In the genomic region with DNA sequence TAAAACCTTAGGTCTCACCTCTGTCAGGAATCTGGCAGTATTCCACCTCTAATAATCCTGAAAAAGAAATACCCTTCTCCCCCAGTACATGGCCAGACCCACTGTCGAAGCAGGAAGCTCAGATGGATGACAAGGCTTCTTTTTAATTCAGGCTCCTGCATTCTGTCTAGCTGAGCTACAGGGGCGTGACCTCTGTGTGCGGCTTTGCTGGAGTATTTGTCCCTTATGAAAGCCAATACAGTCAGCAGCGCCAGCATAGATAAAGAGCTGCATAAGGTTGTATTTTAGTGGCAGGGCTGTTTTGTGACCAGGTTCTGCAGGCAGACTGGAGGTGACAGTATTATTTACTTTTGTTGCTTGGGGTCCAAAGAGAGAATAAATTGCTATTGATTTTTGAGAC, we compare ENCODE assay signal across 22 mouse cellular contexts. TPM values are rescaled to one million over a fixed set of nuclear protein-coding genes. Genes with fewer than 3 reads are reported as not detected.
A peak's percentile ranks its signal among the peaks of the same experiment; 100 is the strongest.
DNase-seq lines count a peak whose midpoint lies in the region; ATAC-seq lines count a peak whose summit lies in the region.
"Had no signal": no experiment of that assay in that cellular context is flagged by ENCODE, and none has a peak within 500 bp of the region (broad histone marks: within the 10 kb centered on the region; RNA-seq: fewer than 3 reads in every experiment).

No protein-coding gene starts in this region.

- no peak overlapping the region for H3K4me3 ChIP-seq in hindbrain, embryonic 11.5 days (ENCODE audit: low read depth, low read length)
- no peak overlapping the region for H3K4me3 ChIP-seq in hindbrain, embryonic 12.5 days
- H3K4me3 ChIP-seq: heart, embryonic 13.5 days; hindbrain, embryonic 15.5 days; layer of hippocampus, adult 2 months; neural tube, embryonic 12.5 days had no signal

- no peaks in the 10 kb centered on the region for H3K36me3 ChIP-seq in hindbrain, embryonic 11.5 days (ENCODE audit: control insufficient read depth, insufficient read depth, low read length)
- H3K36me3 ChIP-seq in hindbrain, embryonic 12.5 days, result no peaks in the 10 kb centered on the region
- H3K36me3 ChIP-seq: G1E; heart, embryonic 13.5 days; hindbrain, embryonic 15.5 days; neural tube, embryonic 12.5 days had no signal

- no peak overlapping the region for H3K27ac ChIP-seq in hindbrain, embryonic 11.5 days (ENCODE audit: low read depth, low read length)
- H3K27ac ChIP-seq in hindbrain, embryonic 12.5 days, result no peak overlapping the region
- H3K27ac ChIP-seq: heart, embryonic 13.5 days; hindbrain, embryonic 15.5 days; kidney, postnatal 0 days; layer of hippocampus, adult 2 months; neural tube, embryonic 12.5 days had no signal

- peak; percentile 36 for DNase-seq in hindbrain, embryonic 11.5 days (ENCODE audit: low spot score)
- DNase-seq in embryo, embryonic 10.5 days (ENCODE audit: low spot score), result peak; percentile 66
- DNase-seq in embryo, embryonic 9.5 days (ENCODE audit: extremely low spot score), result peak; percentile 3
- DNase-seq in heart, postnatal 4 days, result peak; percentile 8
- no peak for DNase-seq in cerebellum, adult 11 months
- DNase-seq in testis, postnatal 14 days (ENCODE audit: low spot score), result no peak
- DNase-seq: cerebellum, adult 11-12 months; cerebellum, postnatal 25 days; left cerebral cortex, postnatal 4 days; lung, adult 18-20 months; right cerebral cortex, postnatal 4 days; thymus, postnatal 36 days had no signal

- no peak overlapping the region for H3K4me2 ChIP-seq in hindbrain, embryonic 11.5 days (replicated peaks; ENCODE audit: low read depth, low read length)
- no peak overlapping the region for H3K4me2 ChIP-seq in hindbrain, embryonic 12.5 days (replicated peaks)
- H3K4me2 ChIP-seq: heart, embryonic 13.5 days; hindbrain, embryonic 15.5 days; neural tube, embryonic 12.5 days had no signal

- no peak overlapping the region for H3K9ac ChIP-seq in hindbrain, embryonic 11.5 days (ENCODE audit: low read depth, low read length)
- H3K9ac ChIP-seq in hindbrain, embryonic 12.5 days, result no peak overlapping the region
- H3K9ac ChIP-seq: heart, embryonic 13.5 days; hindbrain, embryonic 15.5 days; neural tube, embryonic 12.5 days had no signal

- ATAC-seq in hindbrain, embryonic 11.5 days (ENCODE audit: low FRiP score), result no peak
- no peak for ATAC-seq in hindbrain, embryonic 12.5 days (ENCODE audit: low FRiP score)
- ATAC-seq: CD4-positive, CD25-positive, alpha-beta regulatory T cell, adult 4 months; intestine, postnatal 0 days had no signal

- 9% methylated on average over 4 of the region's 4 CpGs for WGBS in hindbrain, embryonic 11.5 days
- 9% methylated on average over 4 of the region's 4 CpGs for WGBS in hindbrain, embryonic 12.5 days

- no peaks in the 10 kb centered on the region for H3K27me3 ChIP-seq in hindbrain, embryonic 11.5 days (ENCODE audit: control insufficient read depth, insufficient read depth, low read length)
- H3K27me3 ChIP-seq in hindbrain, embryonic 12.5 days, result no peaks in the 10 kb centered on the region
- H3K27me3 ChIP-seq: heart, embryonic 13.5 days; hindbrain, embryonic 15.5 days; neural tube, embryonic 12.5 days had no signal

- no peaks in the 10 kb centered on the region for H3K9me3 ChIP-seq in hindbrain, embryonic 11.5 days (ENCODE audit: control insufficient read depth, low read length)
- no peaks in the 10 kb centered on the region for H3K9me3 ChIP-seq in hindbrain, embryonic 12.5 days (replicated peaks)
- H3K9me3 ChIP-seq: G1E; heart, embryonic 13.5 days; hindbrain, embryonic 15.5 days; neural tube, embryonic 12.5 days had no signal

- H3K4me1 ChIP-seq in hindbrain, embryonic 11.5 days (replicated peaks; ENCODE audit: control insufficient read depth, insufficient read depth, low read length), result no peaks in the 10 kb centered on the region
- peaks cover 10% of the 10 kb centered on the region for H3K4me1 ChIP-seq in hindbrain, embryonic 12.5 days
- H3K4me1 ChIP-seq: heart, embryonic 13.5 days; hindbrain, embryonic 15.5 days had no signal

RNA-seq across cellular contexts. Expression of a gene that starts 47.7 kb away (rescaled TPM):
- 1.9 and 2.2 TPM in 2 replicates for polyA plus RNA-seq in hindbrain, embryonic 11.5 days (2014; fragmentation: Nextera tagmentation; extraction: Ambion mirVana)
- 2.2 and 2.4 TPM in 2 replicates for polyA plus RNA-seq in hindbrain, embryonic 12.5 days (2016; fragmentation: Nextera tagmentation; extraction: Ambion mirVana)
- total RNA-seq in heart, postnatal 4 days (2021), result 1 to 10 TPM; 4.8 to 5.1 TPM

RNA-seq across cellular contexts. Expression of a gene that starts 47.8 kb away (rescaled TPM):
- 5.8 and 6.9 TPM in 2 replicates for polyA plus RNA-seq in hindbrain, embryonic 11.5 days (2014; fragmentation: Nextera tagmentation; extraction: Ambion mirVana)
- 9.3 and 11.1 TPM in 2 replicates for polyA plus RNA-seq in hindbrain, embryonic 12.5 days (2016; fragmentation: Nextera tagmentation; extraction: Ambion mirVana)
- 1 to 10 TPM in 1 of 2 experiments, under 1 TPM in 1; 0.67 to 1.1 TPM for total RNA-seq in heart, postnatal 4 days (2021)
- total RNA-seq: liver, adult 2 months had no signal
- polyA plus RNA-seq: CD4-positive, CD25-positive, alpha-beta regulatory T cell, adult 4 months; G1E; liver, adult 2 months had no signal

Comparison
In these comparisons a context has a peak if more than half of its experiments do, and no peak if none do; other contexts are left out.
1. DNase-seq: peak in hindbrain, embryonic 11.5 days (single experiment), embryo, embryonic 10.5 days (single experiment), embryo, embryonic 9.5 days (single experiment) and heart, postnatal 4 days (single experiment); none in cerebellum, adult 11 months (single experiment) and testis, postnatal 14 days (single experiment).